Mouse (Mus musculus): ENCODE data around the gene Cacna1g. TPM values are rescaled to one million over a fixed set of nuclear protein-coding genes. Genes with fewer than 3 reads are reported as not detected.
"Not testable (repeated sequence)": the region's sequence is repeated elsewhere in the genome, so short reads cannot be mapped to it uniquely, and the experiment has no call there.

Gene Cacna1g
- polyA plus RNA-seq, 1 experiment from 2014 or later = 38.2 TPM

- 81% methylated on average over 4 of the region's 4 CpGs for WGBS
These were observed 72.0 kb downstream of the Cacna1g start for GRCm38 (mm10) chr11:94402029-94402428.

GRCm38 (mm10) chr11:94400996-94401395 is 73.0 kb downstream of the Cacna1g start:
- Histone ChIP-seq H3K27me3 (no peaks in the 10 kb centered on the region), H3K4me1 (peaks cover 29% of the 10 kb centered on the region), H3K9me3 (no peaks in the 10 kb centered on the region), H3K4me2 (no peak overlapping the region), H3K36me3 (no peaks in the 10 kb centered on the region), H3K4me3 (no peak overlapping the region), H3K27ac (no peak overlapping the region), H3K9ac (no peak overlapping the region)
- ATAC-seq (ENCODE audit: insufficient number of reproducible peaks, insufficient read depth, low FRiP score, low TSS enrichment, low read depth) = no peak
- 58% methylated on average over 6 of the region's 6 CpGs for WGBS

More at GRCm38 (mm10) chr11:94402029-94402428, 72.0 kb downstream of the Cacna1g start:
- not testable (repeated sequence) for H3K9me3 ChIP-seq; H3K9ac ChIP-seq; H3K4me2 ChIP-seq; H3K4me3 ChIP-seq; H3K36me3 ChIP-seq; H3K27ac ChIP-seq; ATAC-seq (ENCODE audit: insufficient number of reproducible peaks, insufficient read depth, low FRiP score, low TSS enrichment, low read depth); H3K27me3 ChIP-seq
- H3K4me1 ChIP-seq = peaks cover 37% of the 10 kb centered on the region

- no peak overlapping the region for H3K4me2 ChIP-seq
- peaks cover 30% of the 10 kb centered on the region for H3K27me3 ChIP-seq
- ATAC-seq (ENCODE audit: insufficient number of reproducible peaks, insufficient read depth, low FRiP score, low TSS enrichment, low read depth) = no peak
- no peak overlapping the region for H3K4me3 ChIP-seq
- H3K9me3 ChIP-seq = no peaks in the 10 kb centered on the region
- 85% methylated on average over 7 of the region's 7 CpGs for WGBS
- peaks cover 6% of the 10 kb centered on the region for H3K4me1 ChIP-seq
- H3K9ac ChIP-seq = no peak overlapping the region
- no peak overlapping the region for H3K27ac ChIP-seq
- H3K36me3 ChIP-seq = no peaks in the 10 kb centered on the region
These were observed 79.9 kb downstream of the Cacna1g start for GRCm38 (mm10) chr11:94394107-94394506.

- H3K4me2 ChIP-seq; ATAC-seq (ENCODE audit: insufficient number of reproducible peaks, insufficient read depth, low FRiP score, low TSS enrichment, low read depth): not testable (repeated sequence)
These were observed 80.5 kb downstream of the Cacna1g start for GRCm38 (mm10) chr11:94393490-94393889.

GRCm38 (mm10) chr11:94392672-94393109 is 81.3 kb downstream of the Cacna1g start, which contains the start of gene Abcc3:
TSS of gene Abcc3 (minus strand) at chr11:94392997.
- ATAC-seq (ENCODE audit: insufficient number of reproducible peaks, insufficient read depth, low FRiP score, low TSS enrichment, low read depth) = no peak
- Histone ChIP-seq H3K9ac (peak within 1 kb of the TSS; percentile 64), H3K27ac (no peak within 1 kb of the TSS)

More at GRCm38 (mm10) chr11:94393490-94393889, 80.5 kb downstream of the Cacna1g start:
- not testable (repeated sequence) for H3K4me1 ChIP-seq, H3K27ac ChIP-seq, H3K9ac ChIP-seq, H3K36me3 ChIP-seq, H3K9me3 ChIP-seq, H3K4me3 ChIP-seq
- peaks cover 30% of the 10 kb centered on the region for H3K27me3 ChIP-seq
- WGBS = 77% methylated on average over 4 of the region's 4 CpGs

GRCm38 (mm10) chr11:94391661-94392060 is 82.3 kb downstream of the Cacna1g start:
- no peaks in the 10 kb centered on the region for H3K36me3 ChIP-seq
- H3K27me3 ChIP-seq = peaks cover 30% of the 10 kb centered on the region
- no peak overlapping the region for H3K4me2 ChIP-seq
- H3K9me3 ChIP-seq = no peaks in the 10 kb centered on the region
- no peak overlapping the region for H3K4me3 ChIP-seq
- peaks cover 6% of the 10 kb centered on the region for H3K4me1 ChIP-seq
- H3K9ac ChIP-seq = no peak overlapping the region
- H3K27ac ChIP-seq = no peak overlapping the region
- ATAC-seq (ENCODE audit: insufficient number of reproducible peaks, insufficient read depth, low FRiP score, low TSS enrichment, low read depth) = no peak
- WGBS = 84% methylated on average over 10 of the region's 10 CpGs

More at GRCm38 (mm10) chr11:94392672-94393109, 81.3 kb downstream of the Cacna1g start, which contains the start of gene Abcc3:
- peak within 1 kb of the TSS; percentile 59 for H3K4me2 ChIP-seq
- H3K4me1 ChIP-seq = peaks cover 6% of the 10 kb centered on the region
- WGBS = 13% methylated on average over 20 of the region's 20 CpGs
- H3K4me3 ChIP-seq = peak within 1 kb of the TSS; percentile 30
- H3K36me3 ChIP-seq = no peaks in the 10 kb centered on the region
- no peaks in the 10 kb centered on the region for H3K9me3 ChIP-seq
- peaks cover 30% of the 10 kb centered on the region for H3K27me3 ChIP-seq

GRCm38 (mm10) chr11:94390825-94391224 is 83.2 kb downstream of the Cacna1g start:
- no peaks in the 10 kb centered on the region for H3K36me3 ChIP-seq
- no peaks in the 10 kb centered on the region for H3K9me3 ChIP-seq
- H3K27ac ChIP-seq = no peak overlapping the region
- H3K9ac ChIP-seq = no peak overlapping the region
- 83% methylated on average over 6 of the region's 6 CpGs for WGBS
- H3K4me2 ChIP-seq = no peak overlapping the region
- H3K4me1 ChIP-seq = peaks cover 13% of the 10 kb centered on the region
- H3K4me3 ChIP-seq = no peak overlapping the region
- H3K27me3 ChIP-seq = peaks cover 30% of the 10 kb centered on the region
- ATAC-seq (ENCODE audit: insufficient number of reproducible peaks, insufficient read depth, low FRiP score, low TSS enrichment, low read depth) = no peak

GRCm38 (mm10) chr11:94389724-94390396 is 84.1 kb downstream of the Cacna1g start:
- Histone ChIP-seq H3K9ac (no peak overlapping the region), H3K27me3 (peaks cover 30% of the 10 kb centered on the region), H3K36me3 (no peaks in the 10 kb centered on the region), H3K4me1 (peaks cover 15% of the 10 kb centered on the region), H3K4me3 (no peak overlapping the region), H3K9me3 (no peaks in the 10 kb centered on the region), H3K27ac (no peak overlapping the region), H3K4me2 (no peak overlapping the region)
- no peak for ATAC-seq (ENCODE audit: insufficient number of reproducible peaks, insufficient read depth, low FRiP score, low TSS enrichment, low read depth)
- 70% methylated on average over 6 of the region's 6 CpGs for WGBS

GRCm38 (mm10) chr11:94389021-94389420 is 85.0 kb downstream of the Cacna1g start:
- ATAC-seq (ENCODE audit: insufficient number of reproducible peaks, insufficient read depth, low FRiP score, low TSS enrichment, low read depth) = no peak
- 77% methylated on average over 4 of the region's 4 CpGs for WGBS
- peaks cover 25% of the 10 kb centered on the region for H3K27me3 ChIP-seq

GRCm38 (mm10) chr11:94387756-94388155 is 86.2 kb downstream of the Cacna1g start:
- Histone ChIP-seq H3K27me3 (peaks cover 15% of the 10 kb centered on the region), H3K27ac (no peak overlapping the region), H3K4me1 (peaks cover 13% of the 10 kb centered on the region), H3K4me2 (no peak overlapping the region), H3K36me3 (no peaks in the 10 kb centered on the region), H3K9me3 (no peaks in the 10 kb centered on the region), H3K4me3 (no peak overlapping the region), H3K9ac (no peak overlapping the region)
- ATAC-seq (ENCODE audit: insufficient number of reproducible peaks, insufficient read depth, low FRiP score, low TSS enrichment, low read depth) = no peak
- 50% methylated on average over 4 of the region's 4 CpGs for WGBS

More at GRCm38 (mm10) chr11:94389021-94389420, 85.0 kb downstream of the Cacna1g start:
- no peaks in the 10 kb centered on the region for H3K9me3 ChIP-seq
- H3K4me3 ChIP-seq = no peak overlapping the region
- H3K36me3 ChIP-seq = no peaks in the 10 kb centered on the region
- H3K9ac ChIP-seq = no peak overlapping the region
- no peak overlapping the region for H3K27ac ChIP-seq
- H3K4me2 ChIP-seq = no peak overlapping the region
- H3K4me1 ChIP-seq = peaks cover 15% of the 10 kb centered on the region

- peaks cover 9% of the 10 kb centered on the region; the same call in 1 of the 2 replicates for H3K4me1 ChIP-seq
- H3K9ac ChIP-seq = no peak overlapping the region
- ATAC-seq (ENCODE audit: insufficient number of reproducible peaks, insufficient read depth, low FRiP score, low TSS enrichment, low read depth) = no peak
- no peak overlapping the region for H3K4me2 ChIP-seq
- H3K9me3 ChIP-seq = no peaks in the 10 kb centered on the region
- H3K36me3 ChIP-seq = no peaks in the 10 kb centered on the region
- no peak overlapping the region for H3K27ac ChIP-seq
- whole genome bisulfite sequencing = 47% methylated on average over 12 of the region's 12 CpGs
- H3K4me3 ChIP-seq = no peak overlapping the region
- H3K27me3 ChIP-seq = peaks cover 1% of the 10 kb centered on the region
These were observed 87.8 kb downstream of the Cacna1g start for GRCm38 (mm10) chr11:94385977-94386771.

All from embryonic facial prominence, embryonic 13.5 days (tissue).